Mouse (Mus musculus) urinary bladder, adult 18-20 months (tissue): Measurements from ENCODE around the gene Nos1ap.
A peak's percentile ranks its signal among the peaks of the same experiment; 100 is the strongest.

Experiments
- DNase-seq, 2 experiments: peaks; one replicate each; pipeline ENCODE4 v3.0.0; 2022; ENCODE audit warnings: low spot score in 2 of 2, mixed read lengths in 2 of 2

Gene Nos1ap

DNA sequence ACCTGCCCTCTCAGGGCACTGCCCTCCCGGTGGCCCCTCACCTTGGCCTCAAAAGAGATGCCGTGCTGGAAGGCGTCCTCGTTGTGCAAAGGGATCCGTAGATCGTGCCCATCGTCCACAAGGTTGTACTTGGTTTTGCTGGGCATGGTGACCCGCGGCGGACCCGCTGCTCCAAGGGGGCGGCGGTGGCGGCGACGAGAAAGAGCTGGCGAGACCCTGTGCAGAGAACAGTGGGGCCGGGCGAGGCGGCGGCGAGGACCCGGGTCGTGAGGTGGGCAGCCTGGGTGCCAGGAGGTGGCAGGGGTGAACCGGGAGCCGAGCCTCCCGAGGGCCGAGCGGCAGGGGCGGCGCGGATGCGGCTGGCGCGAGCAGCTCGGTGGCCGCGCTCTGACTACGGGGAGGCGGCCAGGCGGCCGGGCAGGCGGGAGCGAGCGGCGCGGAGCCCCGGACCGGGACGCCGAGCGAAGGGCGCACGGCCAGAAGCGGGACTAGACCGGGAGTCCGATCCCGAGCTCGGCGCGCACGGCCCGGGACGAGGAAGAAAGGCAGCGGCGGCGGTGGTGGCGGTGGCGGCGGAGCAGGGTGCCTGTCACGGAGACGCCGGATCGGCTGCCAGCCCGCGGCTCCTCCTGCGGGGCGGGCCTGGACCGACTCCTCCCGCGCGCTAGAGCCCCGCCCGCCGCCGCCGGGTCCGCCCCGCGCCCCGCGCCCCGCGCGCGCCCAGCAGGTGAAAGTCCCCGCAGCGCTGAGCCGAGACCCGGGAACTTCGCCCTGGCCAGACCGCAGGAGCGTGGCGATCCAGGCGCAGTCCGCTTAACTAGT, at the start of gene Nos1ap:
TSS of gene Nos1ap (minus strand) at position 643 of the 822 bp plus-strand sequence.
- DNase-seq, result peak; percentile 72 to 77

DNA sequence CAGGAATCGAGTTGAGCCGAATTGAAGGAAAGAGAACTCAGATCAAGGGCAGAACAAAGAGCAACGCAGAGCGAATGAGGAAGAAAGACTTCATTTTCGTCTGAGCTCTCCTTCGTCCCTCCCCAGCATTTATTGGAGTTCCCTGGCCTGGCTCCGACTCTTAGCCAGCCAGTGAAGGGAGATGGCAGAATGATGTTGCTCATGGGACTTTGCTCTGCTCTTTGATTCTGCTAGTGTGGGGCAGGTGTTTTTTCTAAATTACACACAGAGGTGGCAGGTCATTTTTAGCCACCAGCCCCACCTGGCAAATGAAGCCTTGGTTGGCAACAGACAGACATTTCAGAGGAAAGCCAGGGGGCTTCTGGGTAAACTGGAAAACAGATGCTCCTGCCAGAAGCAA, 49.3 kb upstream of the Nos1ap start:
- DNase-seq, result no peak

GRCm38 (mm10) chr1:170632856-170633255, 43.2 kb upstream of the Nos1ap start:
- DNase-seq, result no peak

- peak; percentile 64 to 72 for DNase-seq
Measured at GRCm38 (mm10) chr1:170632385-170632784, 42.7 kb upstream of the Nos1ap start.

DNA sequence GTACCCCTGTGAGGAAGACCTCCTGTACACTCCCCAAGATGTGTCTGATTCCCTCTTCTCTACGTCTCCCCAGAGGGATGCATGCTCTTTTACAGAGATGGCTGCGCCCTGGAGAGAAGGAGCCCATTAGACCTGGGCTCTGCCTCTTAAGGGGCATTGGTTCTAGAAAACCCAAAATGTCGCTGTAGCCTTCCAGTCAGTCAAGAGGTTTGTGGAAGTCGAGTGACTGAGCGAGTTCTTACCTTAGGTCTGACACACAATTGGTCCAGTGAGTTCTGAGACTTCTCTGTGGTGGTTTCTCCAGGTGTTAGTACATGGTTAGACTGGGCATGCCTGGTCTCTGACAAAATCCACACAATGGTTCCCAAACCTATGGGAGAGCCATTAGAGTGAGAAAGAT, 41.9 kb upstream of the Nos1ap start:
- no peak for DNase-seq

DNA sequence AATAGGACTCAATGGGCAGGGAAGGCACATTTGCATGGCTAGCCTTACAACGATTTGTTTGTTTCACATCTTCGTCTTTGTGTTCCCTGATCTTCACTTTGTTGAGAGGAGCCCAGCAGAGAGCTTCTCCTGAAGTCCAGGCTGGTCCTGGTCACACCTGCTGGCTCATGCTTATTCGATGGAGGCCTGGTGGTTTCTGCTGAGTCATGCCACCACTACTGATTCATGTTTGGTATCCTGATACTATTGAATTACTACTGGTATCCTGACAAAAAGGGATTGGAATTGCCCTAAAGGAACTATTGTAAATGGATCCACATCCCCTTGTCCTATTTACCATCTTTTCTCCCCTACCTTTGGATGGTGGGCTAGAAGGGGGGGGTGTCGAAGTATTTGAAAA, 40.8 kb upstream of the Nos1ap start:
- DNase-seq, result no peak

- no peak for DNase-seq
Measured at GRCm38 (mm10) chr1:170623432-170623831, 33.8 kb upstream of the Nos1ap start.

DNA sequence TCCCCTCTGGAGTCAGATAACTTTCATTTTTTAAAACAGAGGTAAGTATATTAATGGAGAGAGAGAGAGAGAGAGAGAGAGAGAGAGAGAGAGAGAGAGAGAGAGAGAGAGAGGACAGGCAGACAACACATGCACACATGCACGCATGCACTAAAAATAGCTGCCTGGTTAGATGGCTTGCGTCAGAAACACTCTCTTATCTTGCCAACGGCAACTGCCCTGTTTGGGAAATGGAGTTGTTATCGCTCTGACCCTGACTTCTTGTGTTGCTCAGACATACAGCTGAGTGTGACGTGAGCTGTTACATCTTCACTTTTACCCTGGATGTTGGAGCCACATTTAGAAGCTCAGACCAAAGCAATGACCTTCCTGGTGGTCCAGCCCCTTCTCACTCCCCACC, 33.3 kb upstream of the Nos1ap start:
- no peak for DNase-seq

DNA sequence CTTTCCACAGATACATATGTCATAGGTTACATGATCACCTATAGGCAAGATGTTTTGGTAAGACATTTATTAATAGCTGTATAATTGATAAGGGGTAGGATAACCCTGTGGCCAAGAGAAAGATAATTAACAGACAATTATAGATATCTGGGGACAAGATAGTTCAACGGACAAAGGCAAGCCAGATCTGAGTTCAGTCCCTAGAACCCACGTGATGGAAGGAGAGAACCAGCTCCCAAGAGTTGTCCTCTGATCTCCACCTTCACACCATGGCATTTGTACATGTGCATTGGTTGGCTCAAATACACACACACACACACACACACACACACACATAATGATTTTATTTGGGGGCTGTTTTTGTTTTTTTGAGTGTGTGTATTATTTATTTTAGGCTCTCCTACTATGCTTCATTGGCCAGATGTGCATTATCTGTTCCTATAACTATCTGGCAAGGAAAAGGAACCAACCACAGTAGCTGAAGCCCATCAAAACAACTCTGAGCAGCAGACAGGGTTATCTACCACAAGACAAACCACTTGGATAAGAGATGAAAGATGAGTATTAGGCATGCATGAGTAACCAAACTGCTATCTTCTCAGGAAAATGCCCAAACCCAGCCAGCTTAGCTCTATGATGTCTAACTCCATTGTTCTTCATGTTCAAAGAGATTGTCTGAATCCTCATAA, 30.2 kb upstream of the Nos1ap start:
- DNase-seq, result no peak

GRCm38 (mm10) chr1:170612968-170613872, 23.6 kb upstream of the Nos1ap start:
- DNase-seq, result peak; percentile 10 to 53

DNA sequence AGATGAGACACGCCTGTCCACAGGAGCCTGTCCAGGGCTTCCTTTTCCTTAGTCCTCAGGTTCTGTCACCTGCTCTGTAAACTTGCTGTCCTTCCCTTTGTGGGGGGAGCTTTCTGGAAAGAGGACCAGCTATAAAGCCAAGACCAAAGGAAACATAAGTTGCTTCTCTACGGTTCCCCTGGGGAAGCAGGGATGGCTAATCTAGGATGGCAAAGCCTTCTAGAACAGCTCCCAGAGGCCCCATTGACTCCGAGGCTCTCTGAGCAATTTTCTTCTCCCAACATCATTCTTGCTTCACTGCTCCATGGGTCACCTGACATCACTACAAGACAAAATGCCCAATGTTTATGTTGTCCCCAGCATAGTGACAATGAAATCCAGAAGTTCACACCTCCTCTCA, 22.0 kb upstream of the Nos1ap start:
- no peak for DNase-seq

- no peak for DNase-seq
Measured at GRCm38 (mm10) chr1:170610695-170611094, 21.0 kb upstream of the Nos1ap start.

GRCm38 (mm10) chr1:170610289-170610688, 20.6 kb upstream of the Nos1ap start:
- DNase-seq, result no peak

DNA sequence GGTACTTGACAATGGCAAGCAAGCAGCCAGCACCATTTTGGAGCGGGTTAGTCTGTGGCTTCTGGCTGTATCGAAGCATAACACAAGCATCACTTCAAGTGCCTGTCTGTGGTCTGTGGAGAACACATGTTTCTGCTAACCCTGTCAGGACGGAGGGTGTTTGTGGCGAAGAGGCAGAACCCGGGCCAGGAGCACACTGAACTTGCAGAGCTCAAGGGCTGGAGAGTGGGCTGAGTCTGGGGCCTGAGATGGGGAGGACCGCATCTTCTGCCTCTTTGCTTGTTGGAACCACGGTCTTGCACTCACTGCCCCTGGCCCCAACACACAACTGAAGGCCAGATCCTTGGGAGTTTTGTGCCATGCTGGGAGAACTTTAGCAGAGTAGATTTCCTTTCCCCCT, 20.2 kb upstream of the Nos1ap start:
- DNase-seq, result no peak

GRCm38 (mm10) chr1:170608461-170609071, 18.9 kb upstream of the Nos1ap start:
- no peak for DNase-seq

GRCm38 (mm10) chr1:170607231-170607917, 17.7 kb upstream of the Nos1ap start:
- DNase-seq, result no peak

DNA sequence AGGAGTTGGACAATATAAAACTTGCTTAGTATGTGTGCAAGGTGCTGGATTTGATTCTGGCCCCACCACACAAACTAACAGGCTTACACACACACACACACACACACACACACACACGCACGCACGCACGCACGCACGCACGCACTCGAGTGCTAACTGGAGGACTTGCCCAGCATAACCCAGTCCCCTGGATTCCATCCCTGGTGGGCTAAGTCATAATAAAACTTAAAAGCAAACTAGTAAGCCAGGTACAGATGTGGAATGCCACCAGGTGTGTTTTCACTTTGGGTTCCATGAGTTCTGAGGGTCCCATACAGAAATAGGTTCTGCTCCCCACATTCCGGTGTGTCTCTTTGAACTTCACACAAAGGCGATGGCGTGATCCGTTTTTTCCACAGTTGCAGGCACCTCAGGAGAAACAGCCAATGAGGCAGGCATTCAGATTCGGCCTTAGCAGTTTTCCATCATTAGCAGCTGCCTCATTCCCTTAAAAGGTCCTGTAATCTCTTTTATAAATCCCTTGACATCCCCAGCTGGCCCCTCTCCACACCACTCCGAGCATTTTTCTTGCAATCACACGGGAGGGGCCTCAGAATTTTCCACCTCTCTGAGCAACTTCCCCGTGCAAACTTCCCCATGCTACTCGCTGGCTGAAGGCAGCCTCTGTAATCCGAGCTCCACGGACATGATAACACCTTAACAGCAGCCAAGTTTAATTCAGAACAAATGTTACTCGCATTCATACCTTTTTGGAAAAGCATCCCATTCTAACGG, 15.8 kb upstream of the Nos1ap start:
- DNase-seq, result no peak

GRCm38 (mm10) chr1:170594575-170594974, 4.9 kb upstream of the Nos1ap start:
- DNase-seq, result no peak

DNA sequence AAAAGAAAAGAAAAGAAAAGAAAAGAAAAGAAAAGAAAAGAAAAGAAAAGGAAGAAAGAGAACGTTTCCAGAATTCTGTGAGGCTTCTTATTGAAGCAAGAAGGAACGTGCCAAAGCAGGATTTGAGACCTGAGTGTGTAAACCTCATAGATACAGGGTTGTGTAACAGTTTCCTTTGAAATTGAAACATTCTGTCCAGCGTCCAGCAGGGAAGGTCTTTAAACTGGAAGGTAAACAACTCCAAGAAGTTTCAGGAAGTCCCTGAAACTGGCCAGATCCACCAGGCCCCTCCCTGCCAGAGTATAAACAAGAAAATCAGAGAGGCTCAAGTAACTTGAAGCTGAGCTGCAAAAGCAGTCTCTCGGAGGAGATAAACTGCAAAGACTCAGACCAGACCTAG, 870 bp upstream of the Nos1ap start:
- peak in 1 of 2 experiments; percentile 7 for DNase-seq

DNA sequence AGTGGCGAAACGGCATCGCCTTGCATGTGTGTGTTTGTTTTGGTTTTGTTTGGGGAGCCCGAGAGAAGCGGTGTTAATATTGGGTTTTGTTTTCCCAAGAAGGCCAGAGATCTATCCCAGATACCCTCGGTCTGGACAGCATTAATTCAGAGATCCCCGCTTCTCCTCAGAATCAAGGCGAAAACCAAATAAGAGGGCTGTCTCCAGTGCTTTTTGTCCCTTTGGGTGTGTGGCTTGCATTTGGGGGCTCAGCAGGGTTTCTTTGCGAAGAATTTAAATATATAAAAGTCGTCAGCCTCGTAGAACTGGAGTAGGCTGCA, 340 bp upstream of the Nos1ap start:
- no peak for DNase-seq

GRCm38 (mm10) chr1:170588879-170589218, 812 bp downstream of the Nos1ap start:
- DNase-seq, result no peak
